Mouse (Mus musculus): ENCODE data around the gene Scap. TPM values are rescaled to one million over a fixed set of nuclear protein-coding genes. Genes with fewer than 3 reads are reported as not detected.
"Not testable (repeated sequence)": the region's sequence is repeated elsewhere in the genome, so short reads cannot be mapped to it uniquely, and the experiment has no call there.

Gene Scap
- polyA plus RNA-seq, 1 experiment: 1.5 TPM

DNA sequence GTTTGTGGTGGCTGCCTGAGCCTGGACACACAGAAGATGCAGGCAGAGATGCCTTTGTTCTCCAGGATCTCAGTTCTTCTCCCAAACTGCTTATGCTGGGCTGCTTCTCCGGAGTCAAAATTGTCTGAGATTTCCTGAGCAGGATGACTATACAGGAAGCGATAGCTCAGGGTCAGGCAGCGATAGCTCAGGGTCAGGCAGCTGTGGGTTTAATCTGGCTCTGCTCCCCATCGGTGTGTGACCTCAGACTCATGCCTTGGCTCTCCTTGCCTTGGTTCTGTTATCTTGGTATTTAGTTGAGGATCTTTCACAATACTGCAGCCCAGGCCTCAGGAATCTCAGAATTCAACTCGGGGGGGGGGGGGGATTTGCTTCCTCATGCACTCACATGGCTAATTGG, 33.7 kb downstream of the Scap start:
- H3K4me3 ChIP-seq (replicated peaks): no peak overlapping the region
- no peaks in the 10 kb centered on the region for H3K9me3 ChIP-seq (ENCODE audit: control insufficient read depth, low read length)
- H3K36me3 ChIP-seq (ENCODE audit: control insufficient read depth): peaks cover 51% of the 10 kb centered on the region
- H3K4me1 ChIP-seq (ENCODE audit: control insufficient read depth): no peaks in the 10 kb centered on the region
- H3K27me3 ChIP-seq (ENCODE audit: control insufficient read depth): no peaks in the 10 kb centered on the region
- TF ChIP-seq GATA1 (IDR thresholded peaks at IDR 0.05; ENCODE audit: low read length) (no peak), TAL1 (IDR thresholded peaks at IDR 0.05; ENCODE audit: low read length) (no peak)

DNA sequence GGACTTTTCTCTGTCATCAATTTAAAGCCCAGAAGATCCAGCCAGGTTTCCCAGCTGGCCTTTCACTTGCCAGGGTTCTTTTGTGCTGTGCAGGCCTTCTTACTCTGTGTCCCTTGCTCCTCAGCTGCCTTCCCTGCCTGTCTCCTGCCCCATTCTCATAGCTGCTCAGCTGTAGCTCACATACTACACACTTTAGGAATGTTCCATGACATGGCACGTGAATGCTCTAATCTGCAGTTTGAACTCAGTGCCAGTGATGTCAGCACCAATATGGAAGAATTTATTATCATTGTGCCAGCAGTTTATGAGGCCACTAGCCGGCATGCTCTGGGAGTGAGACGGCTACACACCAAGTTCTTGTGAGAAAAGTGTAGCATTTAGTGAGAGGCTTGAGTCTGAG, 36.8 kb downstream of the Scap start:
- Histone ChIP-seq H3K27me3 (ENCODE audit: control insufficient read depth) (no peaks in the 10 kb centered on the region), H3K36me3 (ENCODE audit: control insufficient read depth) (peaks cover 55% of the 10 kb centered on the region), H3K4me1 (ENCODE audit: control insufficient read depth) (no peaks in the 10 kb centered on the region), H3K4me3 (replicated peaks) (no peak overlapping the region), H3K9me3 (ENCODE audit: control insufficient read depth, low read length) (no peaks in the 10 kb centered on the region)
- no peak for TF ChIP-seq GATA1 (IDR thresholded peaks at IDR 0.05; ENCODE audit: low read length)
- no peak for TF ChIP-seq TAL1 (IDR thresholded peaks at IDR 0.05; ENCODE audit: low read length)

DNA sequence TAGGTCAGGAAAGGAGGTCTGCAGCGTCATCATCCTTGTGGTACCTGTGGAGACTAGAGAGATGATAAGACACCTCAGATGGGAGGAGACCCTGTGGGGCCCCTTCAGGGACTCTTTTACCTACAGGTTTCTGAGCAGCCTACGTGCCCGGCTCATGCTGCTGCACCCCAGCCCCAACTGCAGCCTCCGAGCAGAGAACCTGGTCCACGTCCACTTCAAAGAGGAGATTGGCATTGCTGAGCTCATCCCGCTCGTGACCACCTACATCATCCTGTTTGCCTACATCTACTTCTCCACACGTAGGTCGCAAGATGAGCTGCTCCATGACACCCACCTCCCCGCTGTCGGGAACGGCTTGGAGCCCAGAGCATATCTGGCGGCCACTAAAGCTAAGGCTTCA, 40.8 kb downstream of the Scap start:
- no peaks in the 10 kb centered on the region for H3K9me3 ChIP-seq (ENCODE audit: control insufficient read depth, low read length)
- H3K27me3 ChIP-seq (ENCODE audit: control insufficient read depth): no peaks in the 10 kb centered on the region
- H3K36me3 ChIP-seq (ENCODE audit: control insufficient read depth): peaks cover 70% of the 10 kb centered on the region
- H3K4me1 ChIP-seq (ENCODE audit: control insufficient read depth): no peaks in the 10 kb centered on the region
- no peak overlapping the region for H3K4me3 ChIP-seq (replicated peaks)
- no peak for TF ChIP-seq GATA1 (IDR thresholded peaks at IDR 0.05; ENCODE audit: low read length)
- no peak for TF ChIP-seq TAL1 (IDR thresholded peaks at IDR 0.05; ENCODE audit: low read length)

DNA sequence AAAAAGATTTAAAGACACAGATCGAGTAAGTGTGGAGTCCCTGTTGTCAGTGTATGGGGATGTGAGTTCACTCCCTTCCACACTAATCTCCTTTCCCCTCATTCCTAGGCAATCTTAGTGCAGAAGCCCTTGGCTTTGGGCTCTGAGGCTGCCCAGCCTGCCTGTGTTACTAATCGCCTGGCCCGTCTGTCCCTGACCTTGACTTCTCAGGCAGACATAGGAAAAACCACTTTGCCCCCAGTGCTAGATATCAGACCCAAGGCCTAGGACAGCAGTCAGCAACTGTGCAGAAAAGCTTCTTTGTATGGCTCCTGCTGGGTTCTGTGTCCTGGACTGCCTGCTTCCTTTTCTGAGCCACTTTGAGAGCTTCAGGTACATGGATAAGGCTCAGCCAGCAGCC, 42.6 kb downstream of the Scap start:
- Histone ChIP-seq H3K4me3 (replicated peaks) (no peak overlapping the region), H3K27me3 (ENCODE audit: control insufficient read depth) (no peaks in the 10 kb centered on the region), H3K36me3 (ENCODE audit: control insufficient read depth) (peaks cover 74% of the 10 kb centered on the region), H3K4me1 (ENCODE audit: control insufficient read depth) (peaks cover 2% of the 10 kb centered on the region; the same call in 1 of the 2 replicates), H3K9me3 (ENCODE audit: control insufficient read depth, low read length) (peaks cover 2% of the 10 kb centered on the region; the same call in 1 of the 2 replicates)
- TF ChIP-seq TAL1 (IDR thresholded peaks at IDR 0.05; ENCODE audit: low read length): no peak

DNA sequence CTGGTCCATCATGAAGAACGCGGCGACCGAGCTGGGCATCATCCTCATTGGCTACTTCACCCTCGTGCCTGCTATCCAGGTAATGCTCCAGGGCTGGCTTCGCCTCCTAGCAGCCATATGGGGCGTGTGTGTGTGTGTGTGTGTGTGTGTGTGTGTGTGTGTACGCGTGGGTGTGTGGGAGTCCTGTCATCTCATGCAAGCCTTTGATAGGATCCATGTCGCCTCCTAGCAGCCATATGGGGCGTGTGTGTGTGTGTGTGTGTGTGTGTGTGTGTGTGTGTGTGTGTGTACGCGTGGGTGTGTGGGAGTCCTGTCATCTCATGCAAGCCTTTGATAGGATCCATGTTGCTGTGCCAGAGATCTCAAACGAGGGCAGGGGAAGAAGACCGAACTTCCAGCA, 44.6 kb downstream of the Scap start:
- H3K36me3 ChIP-seq (ENCODE audit: control insufficient read depth): peaks cover 87% of the 10 kb centered on the region
- H3K4me1 ChIP-seq (ENCODE audit: control insufficient read depth); H3K9me3 ChIP-seq (ENCODE audit: control insufficient read depth, low read length); H3K27me3 ChIP-seq (ENCODE audit: control insufficient read depth); H3K4me3 ChIP-seq (replicated peaks): not testable (repeated sequence)

DNA sequence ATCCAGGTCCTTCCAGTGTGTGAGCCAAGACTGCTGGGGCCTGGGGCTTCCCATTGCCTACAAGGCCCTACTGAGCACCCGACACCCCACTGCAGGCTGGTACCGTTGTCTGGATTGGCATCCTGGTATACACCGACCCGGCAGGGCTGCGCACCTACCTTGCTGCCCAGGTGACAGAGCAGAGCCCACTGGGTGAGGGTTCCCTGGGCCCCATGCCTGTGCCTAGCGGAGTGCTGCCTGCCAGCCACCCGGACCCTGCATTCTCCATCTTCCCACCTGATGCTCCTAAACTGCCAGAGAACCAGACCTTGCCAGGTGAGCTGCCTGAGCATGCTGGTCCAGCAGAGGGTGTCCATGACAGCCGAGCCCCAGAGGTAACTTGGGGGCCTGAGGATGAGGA, 46.3 kb downstream of the Scap start:
- TF ChIP-seq GATA1 (IDR thresholded peaks at IDR 0.05; ENCODE audit: low read length): no peak
- no peak for TF ChIP-seq TAL1 (IDR thresholded peaks at IDR 0.05; ENCODE audit: low read length)
- peaks cover 4% of the 10 kb centered on the region; the same call in 1 of the 2 replicates for H3K4me1 ChIP-seq (ENCODE audit: control insufficient read depth)
- peaks cover 2% of the 10 kb centered on the region; the same call in 1 of the 2 replicates for H3K9me3 ChIP-seq (ENCODE audit: control insufficient read depth, low read length)
- no peak overlapping the region for H3K4me3 ChIP-seq (replicated peaks)
- peaks cover 88% of the 10 kb centered on the region for H3K36me3 ChIP-seq (ENCODE audit: control insufficient read depth)
- no peaks in the 10 kb centered on the region for H3K27me3 ChIP-seq (ENCODE audit: control insufficient read depth)

DNA sequence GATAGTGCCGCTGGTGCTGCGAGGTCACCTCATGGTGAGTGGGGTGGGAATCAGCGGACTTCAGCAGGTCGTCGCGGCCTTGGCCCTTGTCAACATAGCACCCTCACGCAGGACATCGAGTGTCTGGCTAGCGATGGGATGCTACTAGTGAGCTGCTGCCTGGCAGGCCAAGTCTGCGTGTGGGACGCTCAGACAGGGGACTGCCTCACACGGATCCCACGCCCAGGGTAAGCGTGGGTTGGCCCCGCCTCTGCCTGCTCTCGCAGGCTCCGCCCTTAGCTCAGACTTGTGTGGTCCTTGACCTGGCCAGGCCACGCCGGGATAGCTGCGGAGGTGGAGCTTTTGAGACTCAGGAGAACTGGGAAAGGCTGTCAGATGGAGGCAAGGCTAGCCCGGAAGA, 47.6 kb downstream of the Scap start:
- TF ChIP-seq GATA1 (IDR thresholded peaks at IDR 0.05; ENCODE audit: low read length) (no peak), TAL1 (IDR thresholded peaks at IDR 0.05; ENCODE audit: low read length) (no peak)
- no peak overlapping the region for H3K4me3 ChIP-seq (replicated peaks)
- peaks cover 95% of the 10 kb centered on the region for H3K36me3 ChIP-seq (ENCODE audit: control insufficient read depth)
- peaks cover 2% of the 10 kb centered on the region; the same call in 1 of the 2 replicates for H3K9me3 ChIP-seq (ENCODE audit: control insufficient read depth, low read length)
- no peaks in the 10 kb centered on the region for H3K27me3 ChIP-seq (ENCODE audit: control insufficient read depth)
- H3K4me1 ChIP-seq (ENCODE audit: control insufficient read depth): peaks cover 4% of the 10 kb centered on the region; the same call in 1 of the 2 replicates

DNA sequence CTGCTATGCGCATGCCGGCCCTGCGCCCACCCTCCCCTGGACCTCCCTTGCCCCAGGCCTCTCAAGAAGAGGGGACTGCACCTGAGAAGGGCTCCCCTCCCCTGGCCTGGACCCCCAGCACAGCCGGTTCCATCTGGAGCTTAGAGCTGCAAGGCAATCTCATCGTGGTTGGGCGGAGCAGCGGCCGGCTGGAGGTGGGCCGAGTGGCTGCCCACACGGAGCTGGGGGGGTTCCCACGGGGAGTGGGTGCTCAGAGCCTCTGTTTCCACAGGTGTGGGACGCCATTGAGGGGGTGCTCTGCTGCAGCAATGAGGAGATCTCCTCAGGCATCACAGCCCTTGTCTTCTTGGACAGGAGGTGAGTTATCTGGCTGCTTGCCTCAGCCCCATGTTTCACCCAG, 48.2 kb downstream of the Scap start:
- Histone ChIP-seq H3K4me3 (replicated peaks) (no peak overlapping the region), H3K27me3 (ENCODE audit: control insufficient read depth) (no peaks in the 10 kb centered on the region), H3K9me3 (ENCODE audit: control insufficient read depth, low read length) (peaks cover 2% of the 10 kb centered on the region; the same call in 1 of the 2 replicates), H3K36me3 (ENCODE audit: control insufficient read depth) (peaks cover 95% of the 10 kb centered on the region), H3K4me1 (ENCODE audit: control insufficient read depth) (peaks cover 4% of the 10 kb centered on the region; the same call in 1 of the 2 replicates)
- TF ChIP-seq GATA1 (IDR thresholded peaks at IDR 0.05; ENCODE audit: low read length) (no peak), TAL1 (IDR thresholded peaks at IDR 0.05; ENCODE audit: low read length) (no peak)

DNA sequence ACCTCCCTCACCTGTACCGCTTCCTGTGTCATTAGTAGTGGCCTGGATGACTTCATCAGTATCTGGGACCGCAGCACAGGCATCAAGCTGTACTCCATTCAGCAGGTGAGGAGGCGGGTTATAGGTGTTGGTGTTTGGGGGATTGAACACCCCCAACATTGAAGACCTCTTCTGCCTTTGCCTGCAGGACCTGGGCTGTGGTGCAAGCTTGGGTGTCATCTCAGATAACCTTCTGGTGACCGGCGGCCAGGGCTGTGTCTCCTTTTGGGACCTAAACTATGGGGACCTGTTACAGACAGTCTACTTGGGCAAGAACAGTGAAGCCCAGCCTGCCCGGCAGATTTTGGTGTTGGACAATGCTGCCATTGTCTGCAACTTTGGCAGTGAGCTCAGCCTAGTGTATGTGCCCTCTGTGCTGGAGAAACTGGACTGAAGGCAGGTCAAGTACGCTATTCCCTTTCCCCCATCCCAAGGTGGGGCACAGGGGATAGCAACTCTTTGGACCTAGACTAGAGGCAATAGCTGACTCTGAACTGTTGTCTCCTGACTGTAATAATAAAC, 51.4 kb downstream of the Scap start:
- no peak overlapping the region for H3K4me3 ChIP-seq (replicated peaks)
- no peaks in the 10 kb centered on the region for H3K27me3 ChIP-seq (ENCODE audit: control insufficient read depth)
- no peak for TF ChIP-seq TAL1 (IDR thresholded peaks at IDR 0.05; ENCODE audit: low read length)
- no peak for TF ChIP-seq GATA1 (IDR thresholded peaks at IDR 0.05; ENCODE audit: low read length)
- H3K4me1 ChIP-seq (ENCODE audit: control insufficient read depth): peaks cover 4% of the 10 kb centered on the region; the same call in 1 of the 2 replicates
- H3K9me3 ChIP-seq (ENCODE audit: control insufficient read depth, low read length): peaks cover 2% of the 10 kb centered on the region; the same call in 1 of the 2 replicates
- H3K36me3 ChIP-seq (ENCODE audit: control insufficient read depth): peaks cover 95% of the 10 kb centered on the region

DNA sequence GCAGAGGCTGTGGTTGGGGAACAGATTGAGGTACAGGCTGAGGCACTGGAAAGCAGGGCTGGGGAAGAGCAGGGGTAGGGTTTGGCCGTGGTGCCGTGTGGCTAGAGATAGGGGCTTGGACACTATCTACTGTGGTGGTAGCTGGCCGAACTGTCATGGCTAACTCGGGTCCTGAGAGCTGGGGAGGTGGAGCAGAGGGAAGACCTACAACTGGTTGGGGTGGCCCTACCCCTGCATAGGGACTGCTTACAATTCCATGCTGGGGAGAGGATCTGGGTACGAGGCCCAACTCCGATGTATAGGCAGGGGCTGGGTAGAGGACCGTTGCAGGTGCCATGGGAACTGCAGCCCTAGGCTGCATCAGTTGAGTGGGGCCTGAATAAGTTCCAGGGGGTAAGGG, 54.9 kb downstream of the Scap start:
- H3K9me3 ChIP-seq (ENCODE audit: control insufficient read depth, low read length): no peaks in the 10 kb centered on the region
- H3K4me1 ChIP-seq (ENCODE audit: control insufficient read depth): no peaks in the 10 kb centered on the region
- TF ChIP-seq GATA1 (IDR thresholded peaks at IDR 0.05; ENCODE audit: low read length) (no peak), TAL1 (IDR thresholded peaks at IDR 0.05; ENCODE audit: low read length) (no peak)
- H3K4me3 ChIP-seq (replicated peaks): no peak overlapping the region
- peaks cover 98% of the 10 kb centered on the region for H3K36me3 ChIP-seq (ENCODE audit: control insufficient read depth)
- no peaks in the 10 kb centered on the region for H3K27me3 ChIP-seq (ENCODE audit: control insufficient read depth)
